Mouse (Mus musculus): Measurements from ENCODE around the gene Hoxb6. TPM values are rescaled to one million over a fixed set of nuclear protein-coding genes. Genes with fewer than 3 reads are reported as not detected.

Hoxb6 gene
- polyA plus RNA-seq, 1 experiment from 2014 or later = 5.7 TPM

DNA sequence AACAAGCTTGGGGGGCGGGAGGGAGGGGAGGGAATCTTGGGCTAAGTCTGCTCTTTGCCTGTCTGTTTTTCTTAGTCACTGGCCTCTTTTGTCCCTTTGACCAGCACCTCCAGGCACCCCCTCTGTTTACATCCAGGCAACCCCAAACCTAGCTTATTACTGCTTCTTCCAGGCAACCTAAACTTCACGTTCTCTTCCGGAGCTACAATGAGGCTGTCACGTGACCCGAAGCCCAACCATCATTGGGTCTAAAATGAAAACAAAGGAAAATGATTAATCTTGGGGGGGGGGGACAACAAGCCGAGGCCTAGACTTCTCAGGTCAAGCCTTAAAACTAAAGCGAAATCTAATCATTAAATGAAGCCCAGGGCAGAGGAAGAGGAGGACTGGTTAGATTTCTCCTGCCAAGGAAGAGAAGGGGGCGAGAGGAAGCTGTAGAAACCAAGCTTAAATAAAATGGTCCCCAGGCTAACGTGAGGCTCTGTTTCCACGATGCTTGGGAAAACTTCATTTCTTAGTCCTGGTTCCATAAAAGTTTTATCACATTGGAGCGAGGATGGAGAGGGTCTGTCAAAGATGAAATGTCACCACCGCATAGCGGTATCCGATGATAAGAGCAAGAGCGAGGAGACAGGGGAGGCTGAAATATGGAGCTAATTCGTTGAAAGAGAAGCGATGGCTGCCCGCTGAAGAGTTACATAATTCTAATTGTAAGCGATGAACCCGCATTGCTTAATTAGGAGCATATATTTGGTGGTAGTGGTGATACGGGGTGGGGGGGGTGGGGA lies 56.1 kb downstream of the Hoxb6 start:
- Histone ChIP-seq H3K27ac (ENCODE audit: low read depth, low read length) (peak overlapping the region; percentile 17), H3K4me1 (replicated peaks; ENCODE audit: control insufficient read depth, insufficient read depth, low read length) (peaks cover 6% of the 10 kb centered on the region; the same call in 1 of the 2 replicates), H3K4me3 (ENCODE audit: low read depth, low read length) (no peak overlapping the region), H3K9me3 (ENCODE audit: control insufficient read depth) (no peaks in the 10 kb centered on the region), H3K27me3 (replicated peaks; ENCODE audit: control insufficient read depth, insufficient read depth, low read length) (peaks cover 29% of the 10 kb centered on the region), H3K9ac (ENCODE audit: low read depth, low read length) (0 out of 2 replicates have a peak overlapping the region, but pooled peaks have one; percentile 1), H3K4me2 (replicated peaks; ENCODE audit: low read depth) (peak overlapping the region; percentile 21; the same call in 1 of the 2 replicates), H3K36me3 (ENCODE audit: control insufficient read depth, insufficient read depth) (no peaks in the 10 kb centered on the region; the same call in 1 of the 2 replicates)
- no peak for TF ChIP-seq CTCF (IDR thresholded peaks at IDR 0.05; ENCODE audit: low read depth)
- WGBS = 42% methylated on average over 21 of the region's 21 CpGs
- no peak for ATAC-seq

DNA sequence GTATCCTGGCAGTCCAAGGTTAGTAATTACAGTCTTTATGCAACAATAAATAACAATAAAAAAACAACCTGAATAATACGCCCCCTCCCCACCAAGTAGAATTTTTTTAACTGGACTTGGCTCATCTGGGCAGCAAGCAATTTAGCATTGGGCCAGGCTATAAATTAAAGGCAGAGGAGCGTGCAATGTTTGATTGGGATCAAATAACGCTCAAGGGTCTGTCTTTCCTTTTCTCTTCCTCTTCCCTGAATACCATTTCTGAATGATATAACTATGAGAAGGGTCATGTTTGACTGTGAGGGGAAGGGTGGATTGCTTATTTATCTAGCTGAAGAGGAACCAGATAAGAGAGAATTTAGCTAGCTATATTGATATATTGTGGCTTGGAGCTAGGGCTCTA lies 56.7 kb downstream of the Hoxb6 start:
- 52% methylated on average over 3 of the region's 3 CpGs for WGBS
- Histone ChIP-seq H3K4me2 (replicated peaks; ENCODE audit: low read depth) (peak overlapping the region; percentile 22), H3K27me3 (replicated peaks; ENCODE audit: control insufficient read depth, insufficient read depth, low read length) (peaks cover 28% of the 10 kb centered on the region), H3K36me3 (ENCODE audit: control insufficient read depth, insufficient read depth) (no peaks in the 10 kb centered on the region; the same call in 1 of the 2 replicates), H3K4me3 (ENCODE audit: low read depth, low read length) (no peak overlapping the region), H3K27ac (ENCODE audit: low read depth, low read length) (no peak overlapping the region), H3K9me3 (ENCODE audit: control insufficient read depth) (no peaks in the 10 kb centered on the region), H3K9ac (ENCODE audit: low read depth, low read length) (0 out of 2 replicates have a peak overlapping the region, but pooled peaks have one; percentile 1), H3K4me1 (replicated peaks; ENCODE audit: control insufficient read depth, insufficient read depth, low read length) (peaks cover 6% of the 10 kb centered on the region; the same call in 1 of the 2 replicates)
- TF ChIP-seq CTCF (IDR thresholded peaks at IDR 0.05; ENCODE audit: low read depth) = no peak
- ATAC-seq = no peak

DNA sequence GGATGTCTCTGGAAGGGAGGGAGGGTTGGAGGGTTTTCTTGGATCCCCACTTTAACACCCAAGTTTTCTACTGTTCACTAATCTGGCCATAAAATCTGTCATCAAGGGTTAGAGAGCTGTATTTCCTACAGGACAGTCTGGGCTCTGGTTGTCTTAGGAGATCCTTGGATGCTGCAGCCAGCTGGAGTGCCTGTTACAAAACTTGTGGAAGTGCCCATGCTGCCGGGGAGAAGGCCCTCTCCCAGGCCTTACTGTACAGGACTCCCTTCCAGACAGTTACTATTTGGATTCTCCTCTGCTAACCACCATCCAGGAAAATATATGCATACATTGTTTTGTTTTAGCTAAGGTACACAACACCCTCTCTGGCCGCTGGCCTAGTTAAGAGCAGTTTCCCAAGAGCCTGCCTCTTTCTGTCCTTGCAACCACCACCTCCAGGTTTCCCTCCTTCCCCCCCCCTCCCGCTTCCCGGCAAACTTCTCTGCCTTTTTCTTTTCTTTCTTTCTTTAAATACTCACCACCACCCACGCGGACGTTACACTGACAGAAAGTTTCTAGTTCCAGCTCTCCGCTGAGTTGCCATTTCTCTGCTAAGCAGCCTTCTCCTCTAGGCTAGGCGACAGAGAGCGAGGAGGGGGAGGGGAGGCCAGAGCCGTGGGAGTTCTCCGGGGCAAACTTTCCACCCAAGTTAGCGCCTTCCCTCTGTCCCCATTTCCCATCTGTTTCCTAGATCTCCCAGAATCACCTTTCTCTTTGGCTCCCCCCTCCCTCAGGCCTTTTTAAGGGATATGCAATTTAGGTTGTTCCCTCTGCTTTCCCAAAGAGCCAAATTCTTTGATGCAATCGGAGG lies 57.4 kb downstream of the Hoxb6 start:
- Histone ChIP-seq H3K4me3 (ENCODE audit: low read depth, low read length) (no peak overlapping the region), H3K9me3 (ENCODE audit: control insufficient read depth) (no peaks in the 10 kb centered on the region), H3K36me3 (ENCODE audit: control insufficient read depth, insufficient read depth) (no peaks in the 10 kb centered on the region; the same call in 1 of the 2 replicates), H3K4me1 (replicated peaks; ENCODE audit: control insufficient read depth, insufficient read depth, low read length) (peaks cover 6% of the 10 kb centered on the region; the same call in 1 of the 2 replicates), H3K27me3 (replicated peaks; ENCODE audit: control insufficient read depth, insufficient read depth, low read length) (peaks cover 28% of the 10 kb centered on the region), H3K4me2 (replicated peaks; ENCODE audit: low read depth) (peak overlapping the region; percentile 22), H3K9ac (ENCODE audit: low read depth, low read length) (no peak overlapping the region), H3K27ac (ENCODE audit: low read depth, low read length) (no peak overlapping the region; the same call in 1 of the 2 replicates)
- no peak for ATAC-seq
- no peak for TF ChIP-seq CTCF (IDR thresholded peaks at IDR 0.05; ENCODE audit: low read depth)
- WGBS = 34% methylated on average over 14 of the region's 14 CpGs

DNA sequence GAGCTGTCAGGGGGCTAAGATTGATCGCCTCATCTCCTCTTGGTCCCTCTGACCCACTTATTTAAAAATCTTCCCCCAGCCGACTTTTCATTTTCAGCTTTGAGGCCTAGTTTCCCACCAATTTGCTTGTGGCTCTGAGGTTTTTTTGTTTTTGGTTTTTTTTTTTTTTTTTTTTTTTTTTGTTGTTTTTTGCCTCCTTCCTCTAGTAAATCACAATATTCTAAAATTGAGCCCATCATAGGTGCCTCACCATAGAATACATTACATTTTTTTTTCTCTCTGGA lies 58.0 kb downstream of the Hoxb6 start, which contains the start of gene Hoxb2:
Gene Hoxb2, plus strand, starts transcription at position 185 of the 284 bp plus-strand sequence.
- Histone ChIP-seq H3K36me3 (ENCODE audit: control insufficient read depth, insufficient read depth) (no peaks in the 10 kb centered on the region; the same call in 1 of the 2 replicates), H3K4me1 (replicated peaks; ENCODE audit: control insufficient read depth, insufficient read depth, low read length) (peaks cover 6% of the 10 kb centered on the region; the same call in 1 of the 2 replicates), H3K4me3 (ENCODE audit: low read depth, low read length) (peak within 1 kb of the TSS; percentile 58; the same call in 1 of the 2 replicates), H3K4me2 (replicated peaks; ENCODE audit: low read depth) (peak within 1 kb of the TSS; percentile 63), H3K9ac (ENCODE audit: low read depth, low read length) (no peak within 1 kb of the TSS), H3K27ac (ENCODE audit: low read depth, low read length) (peak within 1 kb of the TSS; percentile 50; the same call in 1 of the 2 replicates), H3K9me3 (ENCODE audit: control insufficient read depth) (no peaks in the 10 kb centered on the region), H3K27me3 (replicated peaks; ENCODE audit: control insufficient read depth, insufficient read depth, low read length) (peaks cover 28% of the 10 kb centered on the region)
- no peak for TF ChIP-seq CTCF (IDR thresholded peaks at IDR 0.05; ENCODE audit: low read depth)
- 47% methylated on average over 2 of the region's 2 CpGs for WGBS
- no peak for ATAC-seq

DNA sequence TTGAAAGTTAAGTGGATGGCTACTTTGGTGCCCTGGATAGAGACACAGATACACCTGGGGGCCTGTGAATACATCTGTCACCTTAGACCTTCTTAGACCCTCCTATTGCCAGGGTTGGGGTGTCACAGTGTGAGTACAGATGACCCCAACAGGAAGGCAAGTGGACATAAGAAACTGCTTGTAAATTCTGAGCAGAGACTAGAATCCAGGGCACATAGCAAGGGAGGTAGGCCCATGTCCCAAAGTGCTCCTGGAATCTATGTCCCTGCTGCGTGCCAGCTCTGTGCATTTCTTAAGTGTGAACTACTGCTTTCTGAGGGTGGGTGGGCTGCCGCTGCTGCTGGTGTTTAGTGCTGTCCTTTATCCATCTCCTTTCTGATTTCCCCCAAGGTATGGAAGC lies 58.5 kb downstream of the Hoxb6 start:
- peaks cover 28% of the 10 kb centered on the region for H3K27me3 ChIP-seq (replicated peaks; ENCODE audit: control insufficient read depth, insufficient read depth, low read length)
- 69% methylated on average over 2 of the region's 2 CpGs for WGBS
- no peak overlapping the region for H3K9ac ChIP-seq (ENCODE audit: low read depth, low read length)
- no peak for TF ChIP-seq CTCF (IDR thresholded peaks at IDR 0.05; ENCODE audit: low read depth)
- H3K27ac ChIP-seq (ENCODE audit: low read depth, low read length) = 0 out of 2 replicates have a peak overlapping the region, but pooled peaks have one; percentile 50
- H3K4me3 ChIP-seq (ENCODE audit: low read depth, low read length) = no peak overlapping the region
- no peaks in the 10 kb centered on the region for H3K9me3 ChIP-seq (ENCODE audit: control insufficient read depth)
- peaks cover 6% of the 10 kb centered on the region; the same call in 1 of the 2 replicates for H3K4me1 ChIP-seq (replicated peaks; ENCODE audit: control insufficient read depth, insufficient read depth, low read length)
- H3K4me2 ChIP-seq (replicated peaks; ENCODE audit: low read depth) = peak overlapping the region; percentile 63; the same call in 1 of the 2 replicates
- no peaks in the 10 kb centered on the region; the same call in 1 of the 2 replicates for H3K36me3 ChIP-seq (ENCODE audit: control insufficient read depth, insufficient read depth)
- ATAC-seq = no peak

MicroRNAs encoded within 50 kb of the gene (microRNA counts, 519-probe panel; counts per million panel counts)
- 5,154 counts per million, percentile 86 among the panel's probes with 10 or more counts for microRNA mmu-miR-10a
- 3,299 counts per million, percentile 38 among the panel's probes with 10 or more counts for microRNA mmu-miR-196a

Small RNA genes within 50 kb of the gene (microRNA-seq; reads per million reads assigned to microRNA genes)
- gene Mir10a (22,786 reads per million, percentile 96 among the genes with 10 or more reads in this experiment), gene Mir196a-1 (0.82 reads per million)

Other genes starting within 250 kb of the Hoxb6 start
- gene Ube2z, start 227.1 kb upstream of the Hoxb6 start, polyA plus RNA-seq (2015; fragmentation: Nextera tagmentation; extraction: Ambion mirVana) = 24.8 and 25.0 TPM in 2 replicates
- gene Atp5g1, start 216.8 kb upstream of the Hoxb6 start, polyA plus RNA-seq (2015; fragmentation: Nextera tagmentation; extraction: Ambion mirVana) = 1,112 and 1,236 TPM in 2 replicates
- not detected in 2 replicates for gene Calcoco2, start 180.5 kb upstream of the Hoxb6 start, polyA plus RNA-seq (2015; fragmentation: Nextera tagmentation; extraction: Ambion mirVana)
- gene Ttll6, start 158.7 kb upstream of the Hoxb6 start, polyA plus RNA-seq (2015; fragmentation: Nextera tagmentation; extraction: Ambion mirVana) = 0.10 TPM in 1 of 2 replicates, not detected in the other
- not detected in 2 replicates for gene Hoxb13, start 98.2 kb upstream of the Hoxb6 start, polyA plus RNA-seq (2015; fragmentation: Nextera tagmentation; extraction: Ambion mirVana)
- 0.37 and 1.5 TPM in 2 replicates for gene Hoxb9, start 21.0 kb upstream of the Hoxb6 start, polyA plus RNA-seq (2015; fragmentation: Nextera tagmentation; extraction: Ambion mirVana)
- 1.0 and 1.1 TPM in 2 replicates for gene Hoxb8, start 10.6 kb upstream of the Hoxb6 start, polyA plus RNA-seq (2015; fragmentation: Nextera tagmentation; extraction: Ambion mirVana)
- 7.6 and 8.5 TPM in 2 replicates for gene Hoxb7, start 5.9 kb upstream of the Hoxb6 start, polyA plus RNA-seq (2015; fragmentation: Nextera tagmentation; extraction: Ambion mirVana)
- gene Hoxb5, start 10.9 kb downstream of the Hoxb6 start, polyA plus RNA-seq (2015; fragmentation: Nextera tagmentation; extraction: Ambion mirVana) = 14.7 and 15.8 TPM in 2 replicates
- 1.1 and 1.5 TPM in 2 replicates for gene Hoxb4, start 25.8 kb downstream of the Hoxb6 start, polyA plus RNA-seq (2015; fragmentation: Nextera tagmentation; extraction: Ambion mirVana)
- gene Hoxb3, start 30.9 kb downstream of the Hoxb6 start, polyA plus RNA-seq (2015; fragmentation: Nextera tagmentation; extraction: Ambion mirVana) = 1.1 and 1.3 TPM in 2 replicates
- gene Hoxb2, start 58.0 kb downstream of the Hoxb6 start, polyA plus RNA-seq (2015; fragmentation: Nextera tagmentation; extraction: Ambion mirVana) = 8.4 and 9.4 TPM in 2 replicates
- gene Hoxb1, start 73.3 kb downstream of the Hoxb6 start, polyA plus RNA-seq (2015; fragmentation: Nextera tagmentation; extraction: Ambion mirVana) = not detected in 2 replicates
- gene Skap1, start 172.1 kb downstream of the Hoxb6 start, polyA plus RNA-seq (2015; fragmentation: Nextera tagmentation; extraction: Ambion mirVana) = 0.46 and 0.52 TPM in 2 replicates

All from intestine, postnatal 0 days (tissue).